Mouse (Mus musculus): ENCODE data around the gene Ccdc22. TPM values are rescaled to one million over a fixed set of nuclear protein-coding genes. Genes with fewer than 3 reads are reported as not detected.

Gene Ccdc22
- total and polyA plus RNA-seq, 3 experiments, result 23.9 to 32.4 (median 26.0) TPM

DNA sequence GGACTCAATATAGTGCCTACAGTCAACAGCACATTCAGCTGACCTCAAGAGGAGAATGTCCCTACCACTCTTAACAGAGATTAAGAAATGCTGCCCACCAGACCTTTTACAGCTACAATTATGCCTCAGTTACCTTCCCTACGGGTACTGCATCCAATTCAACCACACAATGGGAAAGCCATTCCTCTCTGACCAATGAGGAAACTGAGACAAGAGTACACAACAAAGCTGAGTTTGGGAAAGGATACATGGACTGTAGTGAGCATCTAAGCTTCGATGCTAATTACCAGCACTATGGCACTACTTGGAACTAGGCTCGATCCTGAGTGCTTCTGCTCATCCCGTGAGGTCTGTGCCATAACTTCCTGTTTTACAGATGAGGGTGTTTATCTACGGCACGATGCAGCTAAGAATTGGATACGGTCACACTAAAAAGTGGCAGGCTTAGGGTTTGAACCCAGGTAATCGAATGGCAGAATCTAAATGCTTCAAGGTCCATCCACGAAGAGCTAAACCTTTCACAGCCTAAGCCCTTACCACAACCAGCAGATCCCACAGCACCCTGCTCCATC is 33.7 kb downstream of the Ccdc22 start:
- H3K36me3 ChIP-seq (replicated peaks in 1 of 2; ENCODE audit: control insufficient read depth in 1 of 2, insufficient read depth in 1 of 2, low read length in 1 of 2), result peaks cover 0 to 2% of the 10 kb centered on the region in 2 experiments
- H3K27ac ChIP-seq (ENCODE audit: insufficient read depth, low read depth), result no peak overlapping the region
- H3K79me2 ChIP-seq (replicated peaks; ENCODE audit: control insufficient read depth, extremely low read depth, insufficient read depth, poor library complexity, severe bottlenecking), result no peaks in the 10 kb centered on the region
- H3K9me3 ChIP-seq (replicated peaks; ENCODE audit: low read length), result no peaks in the 10 kb centered on the region
- TF ChIP-seq TCF12 (IDR thresholded peaks at IDR 0.05; ENCODE audit: low read depth, low read length), result no peak
- no peak for TF ChIP-seq POLR2AphosphoS2 (IDR thresholded peaks at IDR 0.05; ENCODE audit: low read depth, low read length)
- TF ChIP-seq POLR2A (IDR thresholded peaks at IDR 0.05; ENCODE audit: low read depth, low read length), result no peak
- no peak for TF ChIP-seq EP300 (IDR thresholded peaks at IDR 0.05; ENCODE audit: low read length)
- no peak for TF ChIP-seq MAX (IDR thresholded peaks at IDR 0.05; ENCODE audit: low read length)
- no peak for TF ChIP-seq CTCF (conservative IDR thresholded peaks at IDR 0.05 in 1 of 2, IDR thresholded peaks at IDR 0.05 in 1 of 2; ENCODE audit: low read depth in 2 of 2, low read length in 2 of 2)
- TF ChIP-seq GABPA (IDR thresholded peaks at IDR 0.05; ENCODE audit: insufficient replicate concordance, low read depth, low read length), result no peak
- no peak for TF ChIP-seq RAD21 (IDR thresholded peaks at IDR 0.05; ENCODE audit: low read depth, low read length)
- no peak for TF ChIP-seq ZNF384 (IDR thresholded peaks at IDR 0.05; ENCODE audit: low read depth, low read length)
- TF ChIP-seq ZKSCAN1 (IDR thresholded peaks at IDR 0.05; ENCODE audit: borderline replicate concordance, low read depth, low read length), result no peak
- no peak for TF ChIP-seq PAX5 (IDR thresholded peaks at IDR 0.05; ENCODE audit: low read length)
- no peak for TF ChIP-seq SMC3 (IDR thresholded peaks at IDR 0.05; ENCODE audit: low read depth, low read length)
- TF ChIP-seq USF1 (IDR thresholded peaks at IDR 0.05; ENCODE audit: low read depth, low read length), result no peak
- H3K4me1 ChIP-seq (ENCODE audit: control insufficient read depth in 1 of 2, insufficient read depth in 2 of 2), result peaks cover 17 to 23% of the 10 kb centered on the region in 2 experiments
- no peaks in the 10 kb centered on the region for H3K27me3 ChIP-seq (replicated peaks)
- in situ Hi-C loops (cut with MboI; ENCODE audit: low pct_ligation_motif_present, low pct_unique_long_range_greater_than_20kb, low sequenced_read_pairs) (no loop called here), dilution Hi-C loops (cut with MboI; ENCODE audit: extremely low pct_ligation_motif_present, extremely low pct_unique_long_range_greater_than_20kb, low sequenced_read_pairs) (no loop called here)
- H3K9ac ChIP-seq (ENCODE audit: insufficient read depth, low read depth), result no peak overlapping the region
- DNase-seq (ENCODE audit: extremely low read depth), result no peak
- H3K4me2 ChIP-seq (ENCODE audit: insufficient read depth, low read depth, poor library complexity, severe bottlenecking), result no peak overlapping the region
- H3K4me3 ChIP-seq (replicated peaks in 1 of 3; ENCODE audit: low read depth in 2 of 3, low read length in 2 of 3, poor library complexity in 1 of 3), result no peak overlapping the region

DNA sequence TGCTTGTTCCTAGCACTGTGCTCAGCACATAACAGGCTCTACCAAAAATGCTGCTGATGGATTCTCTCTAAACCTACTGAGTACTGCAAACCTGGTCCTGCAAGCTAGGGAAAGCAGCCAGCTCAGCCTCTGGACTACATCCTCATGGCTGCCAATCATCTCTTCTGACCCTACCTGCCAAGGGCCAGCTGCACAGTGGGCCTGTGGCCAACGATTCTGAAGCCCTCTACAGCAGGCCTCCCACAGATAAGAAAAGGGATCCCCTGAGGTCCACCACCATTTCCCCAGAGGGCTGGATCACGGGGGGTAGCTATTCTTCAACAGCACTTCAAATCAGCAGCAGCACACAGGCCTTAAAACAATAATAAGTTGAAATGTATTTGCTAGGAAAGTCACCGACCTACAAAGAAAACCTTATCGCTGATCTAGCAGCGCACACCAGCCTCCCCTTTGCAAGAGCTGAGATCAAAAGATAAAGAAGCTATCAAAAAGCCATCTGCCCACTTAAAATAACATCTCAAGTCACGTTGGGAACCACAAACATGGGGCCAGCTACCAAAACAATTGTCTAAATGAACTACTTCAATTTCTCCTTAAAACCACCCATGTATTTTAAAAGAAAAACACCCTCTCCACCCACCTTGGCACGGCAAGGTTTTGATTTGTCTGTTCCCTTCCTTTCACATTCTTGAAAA is 34.7 kb downstream of the Ccdc22 start:
- no peak overlapping the region for H3K27ac ChIP-seq (ENCODE audit: insufficient read depth, low read depth)
- no peaks in the 10 kb centered on the region for H3K79me2 ChIP-seq (replicated peaks; ENCODE audit: control insufficient read depth, extremely low read depth, insufficient read depth, poor library complexity, severe bottlenecking)
- DNase-seq (ENCODE audit: extremely low read depth), result no peak
- no peaks in the 10 kb centered on the region for H3K9me3 ChIP-seq (replicated peaks; ENCODE audit: low read length)
- H3K36me3 ChIP-seq (replicated peaks in 1 of 2; ENCODE audit: control insufficient read depth in 1 of 2, insufficient read depth in 1 of 2, low read length in 1 of 2), result peaks cover 0 to 2% of the 10 kb centered on the region in 2 experiments
- H3K4me3 ChIP-seq (replicated peaks in 1 of 3; ENCODE audit: low read depth in 2 of 3, low read length in 2 of 3, poor library complexity in 1 of 3), result no peak overlapping the region
- peaks cover 17 to 23% of the 10 kb centered on the region in 2 experiments for H3K4me1 ChIP-seq (ENCODE audit: control insufficient read depth in 1 of 2, insufficient read depth in 2 of 2)
- in situ Hi-C loops (cut with MboI; ENCODE audit: low pct_ligation_motif_present, low pct_unique_long_range_greater_than_20kb, low sequenced_read_pairs), result no loop called here
- no peak overlapping the region for H3K4me2 ChIP-seq (ENCODE audit: insufficient read depth, low read depth, poor library complexity, severe bottlenecking)
- TF ChIP-seq TBP (conservative IDR thresholded peaks at IDR 0.05; ENCODE audit: low read depth, low read length) (no peak), MAFK (IDR thresholded peaks at IDR 0.05; ENCODE audit: insufficient replicate concordance, low read length) (no peak), GABPA (IDR thresholded peaks at IDR 0.05; ENCODE audit: insufficient replicate concordance, low read depth, low read length) (no peak), USF2 (conservative IDR thresholded peaks at IDR 0.05; ENCODE audit: low read depth, low read length) (no peak), BHLHE40 (IDR thresholded peaks at IDR 0.05; ENCODE audit: low read depth, low read length) (no peak), RCOR1 (conservative IDR thresholded peaks at IDR 0.05; ENCODE audit: low read depth, low read length) (no peak), SMC3 (IDR thresholded peaks at IDR 0.05; ENCODE audit: low read depth, low read length) (no peak), ZKSCAN1 (IDR thresholded peaks at IDR 0.05; ENCODE audit: borderline replicate concordance, low read depth, low read length) (no peak), POLR2A (IDR thresholded peaks at IDR 0.05; ENCODE audit: low read depth, low read length) (no peak), MAZ (IDR thresholded peaks at IDR 0.05; ENCODE audit: low read depth, low read length) (no peak), TCF12 (IDR thresholded peaks at IDR 0.05; ENCODE audit: low read depth, low read length) (no peak), JUN (IDR thresholded peaks at IDR 0.05; ENCODE audit: insufficient read depth, low read depth, low read length) (no peak), E2F4 (IDR thresholded peaks at IDR 0.05; ENCODE audit: insufficient replicate concordance, low read depth, low read length) (no peak), POLR2AphosphoS2 (IDR thresholded peaks at IDR 0.05; ENCODE audit: low read depth, low read length) (no peak), NRF1 (IDR thresholded peaks at IDR 0.05; ENCODE audit: low read depth, low read length) (no peak), NELFE (IDR thresholded peaks at IDR 0.05; ENCODE audit: low read depth, low read length) (no peak)
- H3K27me3 ChIP-seq (replicated peaks), result no peaks in the 10 kb centered on the region
- no peak overlapping the region for H3K9ac ChIP-seq (ENCODE audit: insufficient read depth, low read depth)
- dilution Hi-C loops (cut with MboI; ENCODE audit: extremely low pct_ligation_motif_present, extremely low pct_unique_long_range_greater_than_20kb, low sequenced_read_pairs), result no loop called here
